Mouse (Mus musculus): Measurements from ENCODE around the gene Gas2l3. TPM values are rescaled to one million over a fixed set of nuclear protein-coding genes. Genes with fewer than 3 reads are reported as not detected.

Gas2l3 gene
- polyA plus RNA-seq, 1 experiment from 2014 or later: 6.0 TPM

GRCm38 (mm10) chr10:89424217-89424616 is 19.6 kb downstream of the Gas2l3 start:
- ATAC-seq (ENCODE audit: low FRiP score, low TSS enrichment) (no peak), DNase-seq (no peak)
- Histone ChIP-seq H3K27ac (replicated peaks; ENCODE audit: low read depth, low read length) (no peak overlapping the region), H3K9ac (replicated peaks; ENCODE audit: low read length) (no peak overlapping the region), H3K4me1 (ENCODE audit: control insufficient read depth, insufficient read depth, low read length) (no peaks in the 10 kb centered on the region), H3K4me3 (replicated peaks; ENCODE audit: low read depth, low read length) (no peak overlapping the region), H3K27me3 (ENCODE audit: control insufficient read depth, insufficient read depth, low read length) (no peaks in the 10 kb centered on the region), H3K4me2 (ENCODE audit: low read length) (no peak overlapping the region), H3K36me3 (ENCODE audit: control insufficient read depth, insufficient read depth, low read length) (no peaks in the 10 kb centered on the region), H3K9me3 (ENCODE audit: control insufficient read depth, low read length) (no peaks in the 10 kb centered on the region)
- 94% methylated on average over 9 of the region's 9 CpGs for WGBS

DNA sequence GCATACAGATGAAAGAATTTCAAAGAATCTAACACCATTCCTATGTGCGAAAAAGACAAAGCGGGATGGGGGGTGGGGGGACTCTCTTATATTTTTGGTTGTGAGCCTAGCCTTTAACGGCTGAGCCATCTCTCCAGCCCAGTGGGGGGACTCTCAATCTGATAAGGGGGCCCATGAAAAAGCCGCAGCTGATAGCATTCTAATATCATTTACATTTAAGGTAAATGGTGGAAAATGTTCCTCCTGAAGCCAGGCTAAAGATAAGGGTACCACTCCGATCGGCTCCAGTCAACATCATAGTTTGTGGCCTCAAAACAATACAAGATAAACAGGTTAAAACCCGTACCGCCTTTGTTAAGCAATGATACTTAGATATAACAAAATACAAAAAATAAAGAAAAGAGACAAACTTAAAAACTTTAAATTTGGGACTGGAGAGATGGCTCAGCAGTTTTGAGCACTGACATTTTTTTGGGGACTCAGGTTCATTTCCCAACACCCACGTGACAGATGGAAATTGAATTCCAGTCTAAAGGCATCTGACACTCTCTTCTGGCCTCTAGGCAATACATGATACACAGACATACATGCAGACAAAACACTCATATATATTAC is 20.5 kb downstream of the Gas2l3 start:
- Histone ChIP-seq H3K27me3 (ENCODE audit: control insufficient read depth, insufficient read depth, low read length) (no peaks in the 10 kb centered on the region), H3K4me2 (ENCODE audit: low read length) (no peak overlapping the region), H3K9me3 (ENCODE audit: control insufficient read depth, low read length) (no peaks in the 10 kb centered on the region), H3K36me3 (ENCODE audit: control insufficient read depth, insufficient read depth, low read length) (no peaks in the 10 kb centered on the region), H3K27ac (replicated peaks; ENCODE audit: low read depth, low read length) (no peak overlapping the region), H3K4me3 (replicated peaks; ENCODE audit: low read depth, low read length) (no peak overlapping the region), H3K9ac (replicated peaks; ENCODE audit: low read length) (no peak overlapping the region), H3K4me1 (ENCODE audit: control insufficient read depth, insufficient read depth, low read length) (no peaks in the 10 kb centered on the region)
- WGBS: 94% methylated on average over 9 of the region's 9 CpGs
- no peak for DNase-seq
- no peak for ATAC-seq (ENCODE audit: low FRiP score, low TSS enrichment)

GRCm38 (mm10) chr10:89422504-89423158 is 21.1 kb downstream of the Gas2l3 start:
- ATAC-seq (ENCODE audit: low FRiP score, low TSS enrichment) (no peak), DNase-seq (no peak)
- Histone ChIP-seq H3K27me3 (ENCODE audit: control insufficient read depth, insufficient read depth, low read length) (no peaks in the 10 kb centered on the region), H3K36me3 (ENCODE audit: control insufficient read depth, insufficient read depth, low read length) (no peaks in the 10 kb centered on the region), H3K4me2 (ENCODE audit: low read length) (no peak overlapping the region), H3K9ac (replicated peaks; ENCODE audit: low read length) (no peak overlapping the region), H3K4me3 (replicated peaks; ENCODE audit: low read depth, low read length) (no peak overlapping the region), H3K27ac (replicated peaks; ENCODE audit: low read depth, low read length) (no peak overlapping the region), H3K4me1 (ENCODE audit: control insufficient read depth, insufficient read depth, low read length) (no peaks in the 10 kb centered on the region), H3K9me3 (ENCODE audit: control insufficient read depth, low read length) (no peaks in the 10 kb centered on the region)
- WGBS: 95% methylated on average over 8 of the region's 8 CpGs

GRCm38 (mm10) chr10:89417966-89418365 is 25.8 kb downstream of the Gas2l3 start:
- Histone ChIP-seq H3K4me3 (replicated peaks; ENCODE audit: low read depth, low read length) (no peak overlapping the region), H3K4me2 (ENCODE audit: low read length) (no peak overlapping the region), H3K27me3 (ENCODE audit: control insufficient read depth, insufficient read depth, low read length) (no peaks in the 10 kb centered on the region), H3K27ac (replicated peaks; ENCODE audit: low read depth, low read length) (no peak overlapping the region), H3K4me1 (ENCODE audit: control insufficient read depth, insufficient read depth, low read length) (no peaks in the 10 kb centered on the region), H3K9ac (replicated peaks; ENCODE audit: low read length) (no peak overlapping the region), H3K36me3 (ENCODE audit: control insufficient read depth, insufficient read depth, low read length) (no peaks in the 10 kb centered on the region), H3K9me3 (ENCODE audit: control insufficient read depth, low read length) (no peaks in the 10 kb centered on the region)
- ATAC-seq (ENCODE audit: low FRiP score, low TSS enrichment) (no peak), DNase-seq (no peak)
- 96% methylated on average over 2 of the region's 2 CpGs for WGBS

DNA sequence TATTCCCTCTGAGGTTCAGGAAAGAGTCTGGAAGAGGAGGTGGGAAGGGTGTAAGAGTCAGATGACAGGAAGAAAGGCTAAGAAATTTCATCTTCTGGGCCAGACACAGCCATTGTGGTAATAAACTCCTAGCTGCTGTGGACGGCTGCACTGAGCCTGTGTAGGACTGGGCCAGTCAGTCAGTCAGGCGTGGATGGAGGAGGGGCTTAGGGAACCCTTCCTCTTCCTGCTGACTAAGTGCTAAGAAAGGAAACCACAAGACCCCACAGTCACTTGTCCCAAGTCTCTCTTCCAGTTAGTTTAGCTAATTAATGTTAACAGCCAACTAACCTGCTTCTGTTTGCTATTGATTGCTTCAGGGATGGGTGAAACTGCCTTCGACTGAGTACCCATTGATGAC is 28.3 kb downstream of the Gas2l3 start:
- no peak for DNase-seq
- no peak for ATAC-seq (ENCODE audit: low FRiP score, low TSS enrichment)
- Histone ChIP-seq H3K27me3 (ENCODE audit: control insufficient read depth, insufficient read depth, low read length) (no peaks in the 10 kb centered on the region), H3K4me1 (ENCODE audit: control insufficient read depth, insufficient read depth, low read length) (no peaks in the 10 kb centered on the region), H3K27ac (replicated peaks; ENCODE audit: low read depth, low read length) (no peak overlapping the region), H3K9me3 (ENCODE audit: control insufficient read depth, low read length) (no peaks in the 10 kb centered on the region), H3K9ac (replicated peaks; ENCODE audit: low read length) (no peak overlapping the region), H3K36me3 (ENCODE audit: control insufficient read depth, insufficient read depth, low read length) (no peaks in the 10 kb centered on the region), H3K4me3 (replicated peaks; ENCODE audit: low read depth, low read length) (no peak overlapping the region), H3K4me2 (ENCODE audit: low read length) (no peak overlapping the region)
- 58% methylated on average over 3 of the region's 3 CpGs for WGBS

DNA sequence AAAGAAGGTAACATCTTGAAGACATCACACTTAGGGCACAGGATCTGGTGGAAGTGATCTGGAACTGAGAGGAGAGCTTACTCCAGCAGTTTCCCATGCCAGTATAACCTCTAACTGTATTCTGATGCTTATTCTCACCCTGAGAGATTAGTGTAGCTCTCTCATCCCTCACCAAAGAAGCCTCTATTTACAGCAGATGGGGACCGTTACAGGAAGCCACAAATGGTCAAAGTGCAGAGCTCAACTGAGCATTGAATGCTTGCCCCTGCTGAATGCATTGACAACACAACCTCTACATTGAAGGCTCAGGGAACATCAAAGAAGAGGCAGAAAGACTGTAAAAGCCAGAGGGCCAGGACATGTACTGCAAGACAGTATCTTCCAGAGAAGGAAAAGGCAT is 36.2 kb downstream of the Gas2l3 start:
- H3K4me2 ChIP-seq (ENCODE audit: low read length): no peak overlapping the region
- WGBS: 52% methylated on average over 1 of the region's 1 CpGs
- no peaks in the 10 kb centered on the region for H3K4me1 ChIP-seq (ENCODE audit: control insufficient read depth, insufficient read depth, low read length)
- no peaks in the 10 kb centered on the region for H3K27me3 ChIP-seq (ENCODE audit: control insufficient read depth, insufficient read depth, low read length)
- DNase-seq: no peak
- ATAC-seq (ENCODE audit: low FRiP score, low TSS enrichment): no peak
- no peak overlapping the region for H3K27ac ChIP-seq (replicated peaks; ENCODE audit: low read depth, low read length)
- no peak overlapping the region for H3K9ac ChIP-seq (replicated peaks; ENCODE audit: low read length)
- H3K4me3 ChIP-seq (replicated peaks; ENCODE audit: low read depth, low read length): no peak overlapping the region
- H3K36me3 ChIP-seq (ENCODE audit: control insufficient read depth, insufficient read depth, low read length): no peaks in the 10 kb centered on the region
- no peaks in the 10 kb centered on the region for H3K9me3 ChIP-seq (ENCODE audit: control insufficient read depth, low read length)

GRCm38 (mm10) chr10:89406733-89407484 is 36.9 kb downstream of the Gas2l3 start:
- no peak overlapping the region for H3K4me3 ChIP-seq (replicated peaks; ENCODE audit: low read depth, low read length)
- ATAC-seq (ENCODE audit: low FRiP score, low TSS enrichment): no peak
- DNase-seq: no peak
- no peaks in the 10 kb centered on the region for H3K36me3 ChIP-seq (ENCODE audit: control insufficient read depth, insufficient read depth, low read length)
- no peak overlapping the region for H3K4me2 ChIP-seq (ENCODE audit: low read length)
- no peaks in the 10 kb centered on the region for H3K27me3 ChIP-seq (ENCODE audit: control insufficient read depth, insufficient read depth, low read length)
- WGBS: 80% methylated on average over 5 of the region's 6 CpGs
- no peaks in the 10 kb centered on the region for H3K9me3 ChIP-seq (ENCODE audit: control insufficient read depth, low read length)
- no peak overlapping the region for H3K27ac ChIP-seq (replicated peaks; ENCODE audit: low read depth, low read length)
- H3K9ac ChIP-seq (replicated peaks; ENCODE audit: low read length): no peak overlapping the region
- no peaks in the 10 kb centered on the region for H3K4me1 ChIP-seq (ENCODE audit: control insufficient read depth, insufficient read depth, low read length)

GRCm38 (mm10) chr10:89404936-89405335 is 38.8 kb downstream of the Gas2l3 start:
- ATAC-seq (ENCODE audit: low FRiP score, low TSS enrichment) (no peak), DNase-seq (no peak)
- Histone ChIP-seq H3K4me3 (replicated peaks; ENCODE audit: low read depth, low read length) (no peak overlapping the region), H3K9me3 (ENCODE audit: control insufficient read depth, low read length) (no peaks in the 10 kb centered on the region), H3K27me3 (ENCODE audit: control insufficient read depth, insufficient read depth, low read length) (no peaks in the 10 kb centered on the region), H3K36me3 (ENCODE audit: control insufficient read depth, insufficient read depth, low read length) (no peaks in the 10 kb centered on the region), H3K27ac (replicated peaks; ENCODE audit: low read depth, low read length) (no peak overlapping the region), H3K4me2 (ENCODE audit: low read length) (no peak overlapping the region), H3K9ac (replicated peaks; ENCODE audit: low read length) (no peak overlapping the region), H3K4me1 (ENCODE audit: control insufficient read depth, insufficient read depth, low read length) (no peaks in the 10 kb centered on the region)
- 82% methylated on average over 4 of the region's 4 CpGs for WGBS

All from midbrain, embryonic 14.5 days (tissue).